Mouse (Mus musculus) embryonic facial prominence, embryonic 12.5 days (tissue): ENCODE measurements around the gene Zglp1. TPM values are rescaled to one million over a fixed set of nuclear protein-coding genes. Genes with fewer than 3 reads are reported as not detected.

Experiments
- ATAC-seq: fragments of 200-750 bp; cut with Nextera tagmentation; 2 replicates; pipeline ENCODE4 v1.8.0; 2017; ENCODE audit not compliant: insufficient number of reproducible peaks, insufficient read depth, low FRiP score, low TSS enrichment
- H3K27ac ChIP-seq: fragments of 300-500 bp; sonication (generic); 2 replicates; pipeline ENCODE4 v1.5.1; 2016; ENCODE audit warnings: mild to moderate bottlenecking
- H3K27me3 ChIP-seq: fragments of 300-500 bp; sonication (generic); 2 replicates; pipeline ENCODE4 v1.6.1; 2016; ENCODE audit warnings: mild to moderate bottlenecking, moderate library complexity
- H3K36me3 ChIP-seq: fragments of 300-500 bp; sonication (generic); 2 replicates; pipeline ENCODE4 v1.6.1; 2016; ENCODE audit warnings: mild to moderate bottlenecking
- H3K4me1 ChIP-seq: fragments of 300-500 bp; sonication (generic); 2 replicates; pipeline ENCODE4 v1.6.1; 2016
- H3K4me2 ChIP-seq: fragments of 300-500 bp; sonication (generic); replicated peaks from 2 replicates; pipeline ENCODE4 v1.6.1; 2016; ENCODE audit warnings: mild to moderate bottlenecking, moderate library complexity
- H3K4me3 ChIP-seq: fragments of 300-500 bp; sonication (generic); 2 replicates; pipeline ENCODE4 v1.5.1; 2016; ENCODE audit warnings: mild to moderate bottlenecking
- H3K9ac ChIP-seq: fragments of 300-500 bp; sonication (generic); 2 replicates; pipeline ENCODE4 v1.6.1; 2016; ENCODE audit warnings: mild to moderate bottlenecking, moderate library complexity
- H3K9me3 ChIP-seq: fragments of 300-500 bp; sonication (generic); 2 replicates; pipeline ENCODE4 v1.6.1; 2016; ENCODE audit warnings: mild to moderate bottlenecking, moderate library complexity
- whole genome bisulfite sequencing: fragments of 180-500 bp; shearing (Covaris S2); methylation state at CpG from one replicate; pipeline ENCODE4 v1.1.7; 2016; 5-methylcytosine and 5-hydroxymethylcytosine counted together
- polyA plus RNA-seq: library from polyadenylated mRNA; unstranded; fragments of >200 nt; fragmentation: Nextera tagmentation; extraction: Ambion mirVana; gene quantifications from 2 replicates; pipeline ENCODE4 v1.2.1, GENCODE M21; 2016

The Zglp1 gene
- polyA plus RNA-seq, 1 experiment from 2014 or later = 0.82 TPM

DNA sequence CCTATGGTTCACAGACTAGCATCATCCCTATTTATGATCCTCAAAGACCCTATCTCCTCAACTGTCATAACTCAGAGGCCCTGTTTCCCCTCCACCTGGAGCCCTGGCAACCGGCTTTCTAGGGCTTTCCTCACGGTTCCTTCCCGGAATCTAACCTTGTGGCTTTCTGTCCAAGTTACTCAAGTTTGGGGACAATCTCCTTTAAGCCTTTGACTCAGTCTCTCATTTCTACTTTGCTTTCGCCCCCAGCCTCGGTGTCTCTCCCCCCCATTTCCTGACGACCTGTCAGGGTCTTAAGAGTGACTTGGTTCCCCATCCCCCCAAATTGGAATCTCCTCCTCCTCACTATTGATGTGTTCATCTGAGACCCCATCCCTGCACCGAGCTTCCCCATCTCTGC, 34.4 kb downstream of the Zglp1 start:
- H3K4me2 ChIP-seq = peak overlapping the region; percentile 92
- H3K4me3 ChIP-seq = peak overlapping the region; percentile 44
- ATAC-seq = no peak
- no peaks in the 10 kb centered on the region for H3K36me3 ChIP-seq
- peaks cover 54% of the 10 kb centered on the region for H3K4me1 ChIP-seq
- H3K27ac ChIP-seq = no peak overlapping the region
- H3K9ac ChIP-seq = no peak overlapping the region
- 1% methylated on average over 7 of the region's 7 CpGs for WGBS
- H3K9me3 ChIP-seq = no peaks in the 10 kb centered on the region
- H3K27me3 ChIP-seq = peaks cover 81% of the 10 kb centered on the region

DNA sequence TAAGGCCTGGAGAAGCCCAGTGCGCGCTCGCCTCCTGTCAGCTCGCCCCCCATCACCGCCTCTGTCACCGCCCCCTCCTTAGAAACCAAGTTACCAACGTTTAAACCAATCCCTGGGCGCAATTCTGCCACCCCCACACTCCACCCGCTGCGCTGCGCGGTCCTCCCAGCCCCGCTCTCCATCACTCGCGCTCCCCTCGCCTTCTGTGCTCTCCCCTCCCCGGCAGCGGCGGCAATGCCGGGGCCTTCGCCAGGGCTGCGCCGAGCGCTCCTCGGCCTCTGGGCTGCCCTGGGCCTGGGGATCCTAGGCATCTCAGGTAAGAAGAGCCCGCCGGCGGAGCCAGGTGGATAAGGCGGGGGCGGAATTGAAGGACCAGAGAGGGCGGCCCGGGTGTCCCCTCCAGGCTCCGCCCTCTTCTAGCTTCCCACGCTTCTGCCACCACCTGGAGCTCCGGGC, 35.0 kb downstream of the Zglp1 start, which contains the start of gene Icam5:
Icam5 (plus strand) TSS at position 178 of the 456 bp plus-strand sequence.
- Histone ChIP-seq H3K9me3 (no peaks in the 10 kb centered on the region), H3K4me2 (peak within 1 kb of the TSS; percentile 92), H3K36me3 (no peaks in the 10 kb centered on the region), H3K4me3 (peak within 1 kb of the TSS; percentile 44), H3K9ac (peak within 1 kb of the TSS; percentile 28), H3K27me3 (peaks cover 79% of the 10 kb centered on the region), H3K27ac (no peak within 1 kb of the TSS), H3K4me1 (peaks cover 49% of the 10 kb centered on the region)
- WGBS = 1% methylated on average over 35 of the region's 35 CpGs
- no peak for ATAC-seq

DNA sequence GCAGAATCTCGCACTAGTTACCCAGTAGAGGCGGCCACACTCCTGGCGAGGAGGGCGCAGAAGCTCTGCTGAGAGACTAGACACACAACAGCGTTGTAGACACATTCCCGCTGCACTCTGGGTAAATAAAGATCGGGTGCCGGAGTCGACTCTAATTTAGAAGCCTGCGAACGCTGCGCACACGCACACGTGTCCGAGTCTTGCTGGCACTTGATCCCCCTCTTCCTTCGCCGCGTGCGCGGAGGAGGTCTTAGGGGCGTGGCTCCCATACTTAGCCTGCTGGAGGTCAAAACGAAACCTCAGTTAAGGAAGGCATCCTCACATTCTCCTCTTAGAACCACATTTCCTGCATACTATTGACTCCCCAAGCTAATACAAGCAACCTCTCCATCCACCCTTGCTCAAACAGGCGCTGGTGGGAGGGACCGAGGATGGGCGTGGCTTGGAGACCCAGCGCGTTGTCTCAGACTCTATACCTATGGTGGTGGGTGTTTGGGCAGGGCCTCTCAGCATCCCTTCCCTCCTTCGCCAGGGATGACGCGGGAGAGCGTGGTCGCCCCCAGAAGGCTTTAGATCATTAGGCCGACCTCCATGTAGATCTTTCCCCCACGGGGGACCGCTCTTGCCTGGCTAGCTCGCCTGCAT, 35.5 kb downstream of the Zglp1 start:
- under 1% methylated on average over 36 of the region's 36 CpGs for WGBS
- Histone ChIP-seq H3K4me2 (peak overlapping the region; percentile 92), H3K4me3 (peak overlapping the region; percentile 44), H3K4me1 (peaks cover 45% of the 10 kb centered on the region), H3K27ac (no peak overlapping the region), H3K36me3 (no peaks in the 10 kb centered on the region), H3K9ac (peak overlapping the region; percentile 28; the same call in 1 of the 2 replicates), H3K9me3 (no peaks in the 10 kb centered on the region), H3K27me3 (peaks cover 76% of the 10 kb centered on the region)
- peak; percentile 38; the same call in 1 of the 2 replicates for ATAC-seq

DNA sequence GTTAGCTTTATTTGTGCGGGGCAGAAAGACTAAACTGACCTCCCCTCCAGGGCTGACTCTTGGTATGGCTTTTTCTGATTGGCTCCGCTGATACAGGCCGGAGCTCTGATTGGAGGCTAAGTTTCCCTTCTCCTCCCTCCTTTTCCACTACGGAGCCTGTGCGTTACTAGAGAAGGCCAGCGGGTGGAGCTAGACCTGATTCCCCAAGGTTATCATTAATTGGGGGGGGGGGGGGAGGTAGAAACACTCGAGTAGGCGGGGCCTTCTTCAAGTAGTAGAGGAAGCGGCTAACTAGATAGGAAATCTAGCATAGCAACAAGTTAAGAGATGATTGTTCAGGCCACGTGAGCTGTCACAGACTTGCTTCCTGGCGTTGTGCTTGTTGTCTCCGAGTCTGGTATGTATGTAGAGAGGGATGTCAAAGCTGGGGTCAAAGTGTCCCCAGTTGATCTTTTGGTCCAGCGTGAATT, 36.1 kb downstream of the Zglp1 start:
- ATAC-seq = no peak
- under 1% methylated on average over 13 of the region's 13 CpGs for WGBS
- no peaks in the 10 kb centered on the region for H3K9me3 ChIP-seq
- H3K27me3 ChIP-seq = peaks cover 71% of the 10 kb centered on the region
- H3K9ac ChIP-seq = no peak overlapping the region
- no peak overlapping the region for H3K27ac ChIP-seq
- H3K4me3 ChIP-seq = peak overlapping the region; percentile 44
- no peaks in the 10 kb centered on the region for H3K36me3 ChIP-seq
- H3K4me1 ChIP-seq = peaks cover 45% of the 10 kb centered on the region
- H3K4me2 ChIP-seq = peak overlapping the region; percentile 92

DNA sequence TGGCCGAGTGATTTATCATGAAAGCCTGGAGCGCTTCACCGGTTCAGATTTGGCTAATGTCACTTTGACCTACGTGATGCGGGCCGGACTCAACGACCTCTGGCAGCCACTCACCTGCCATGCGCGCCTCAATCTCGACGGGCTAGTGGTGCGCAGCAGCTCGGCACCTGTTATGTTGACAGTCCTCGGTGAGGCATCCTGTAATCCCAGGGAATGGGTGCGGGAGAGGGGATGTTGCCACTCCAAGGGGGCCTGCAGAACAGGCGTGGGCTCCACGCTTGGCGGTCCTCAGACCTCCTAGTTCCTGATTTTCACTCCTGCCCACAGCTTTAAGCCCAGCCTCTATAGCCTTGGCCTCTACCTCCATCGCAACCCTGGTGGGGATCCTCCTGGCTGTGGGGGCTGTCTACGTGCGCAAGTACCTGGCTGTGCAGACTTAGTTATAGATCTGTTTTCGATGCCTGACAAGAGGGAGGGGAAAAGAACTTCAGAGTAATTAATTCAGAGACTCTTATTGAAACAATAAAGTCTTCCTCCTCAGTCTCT, 36.8 kb downstream of the Zglp1 start:
- Histone ChIP-seq H3K36me3 (no peaks in the 10 kb centered on the region), H3K9ac (no peak overlapping the region), H3K4me3 (peak overlapping the region; percentile 44), H3K27ac (no peak overlapping the region), H3K4me2 (peak overlapping the region; percentile 92), H3K9me3 (no peaks in the 10 kb centered on the region), H3K4me1 (peaks cover 45% of the 10 kb centered on the region), H3K27me3 (peaks cover 64% of the 10 kb centered on the region)
- WGBS = 20% methylated on average over 22 of the region's 22 CpGs
- no peak for ATAC-seq

DNA sequence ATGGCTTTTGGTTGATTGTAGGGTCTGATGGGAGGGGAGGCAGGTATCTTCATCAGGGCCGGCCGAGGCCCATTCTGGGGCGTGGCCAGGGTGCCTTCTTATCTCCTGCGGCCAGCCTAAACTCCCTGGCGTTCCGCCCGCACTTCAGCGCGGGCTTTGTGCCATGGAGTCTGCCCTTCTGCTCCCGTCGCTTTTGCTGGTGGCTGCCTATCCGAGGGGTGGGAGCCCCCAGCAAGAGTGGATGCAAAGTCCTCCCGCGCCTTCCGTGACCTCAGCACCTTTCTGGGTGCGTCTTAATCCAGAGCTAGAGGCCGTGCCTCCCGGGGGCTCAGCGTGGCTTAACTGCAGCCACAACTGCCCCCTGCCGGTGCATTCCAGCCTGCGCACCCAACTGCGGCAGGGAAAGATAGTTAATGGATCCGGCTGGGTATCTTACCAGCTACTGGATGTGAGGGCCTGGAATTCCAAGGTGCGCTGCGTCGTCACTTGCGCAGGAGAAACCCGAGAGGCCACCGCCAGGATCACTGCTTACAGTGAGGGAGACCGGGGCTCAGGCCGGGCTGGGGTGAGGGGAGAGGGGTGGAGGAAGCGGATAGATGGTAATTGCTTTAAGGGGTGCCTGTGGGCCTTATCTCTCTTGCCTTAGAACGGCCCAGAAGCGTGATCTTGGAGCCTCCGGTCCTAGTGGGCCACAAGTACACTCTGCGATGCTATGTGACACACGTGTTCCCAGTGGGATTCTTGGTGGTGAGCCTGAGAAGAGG, 37.4 kb downstream of the Zglp1 start, which contains the start of gene Icam4:
Icam4 (plus strand) TSS at position 83 of the 764 bp plus-strand sequence.
- Histone ChIP-seq H3K4me3 (peak within 1 kb of the TSS; percentile 31), H3K27me3 (peaks cover 57% of the 10 kb centered on the region), H3K4me2 (peak within 1 kb of the TSS; percentile 92), H3K4me1 (peaks cover 42% of the 10 kb centered on the region), H3K9me3 (no peaks in the 10 kb centered on the region), H3K27ac (no peak within 1 kb of the TSS), H3K36me3 (no peaks in the 10 kb centered on the region), H3K9ac (peak within 1 kb of the TSS; percentile 43; the same call in 1 of the 2 replicates)
- ATAC-seq = no peak
- 4% methylated on average over 37 of the region's 37 CpGs for WGBS

DNA sequence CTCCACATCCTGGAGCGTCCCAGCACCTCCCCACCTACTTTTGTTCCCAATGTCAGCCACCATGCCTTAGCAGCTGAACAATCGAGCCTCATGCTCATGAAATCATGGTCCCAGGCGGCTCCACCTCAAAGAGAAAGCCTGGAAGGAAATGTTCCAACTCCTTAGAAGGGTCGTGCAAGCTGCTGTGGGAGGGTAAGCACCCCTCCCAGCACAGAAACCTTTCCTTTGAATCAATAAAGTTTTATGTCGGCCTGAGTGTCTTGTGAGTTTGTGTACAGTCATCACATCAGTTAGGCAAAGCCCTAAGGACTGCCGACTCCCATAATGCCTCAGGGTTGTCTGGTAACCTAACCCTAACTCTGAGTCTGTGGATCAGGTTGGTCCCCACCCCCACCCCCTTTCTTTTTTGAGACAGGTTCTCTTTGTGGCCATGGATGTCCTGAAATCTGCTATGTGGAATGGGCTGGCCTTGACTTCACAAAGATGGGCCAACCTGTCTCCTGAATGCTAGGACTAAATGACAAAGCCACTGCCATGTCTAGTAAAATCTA, 38.3 kb downstream of the Zglp1 start:
- Histone ChIP-seq H3K27me3 (peaks cover 51% of the 10 kb centered on the region), H3K4me2 (no peak overlapping the region), H3K9ac (no peak overlapping the region), H3K36me3 (no peaks in the 10 kb centered on the region), H3K27ac (no peak overlapping the region), H3K4me1 (peaks cover 39% of the 10 kb centered on the region), H3K9me3 (no peaks in the 10 kb centered on the region), H3K4me3 (no peak overlapping the region)
- no peak for ATAC-seq
- WGBS = 59% methylated on average over 6 of the region's 6 CpGs

DNA sequence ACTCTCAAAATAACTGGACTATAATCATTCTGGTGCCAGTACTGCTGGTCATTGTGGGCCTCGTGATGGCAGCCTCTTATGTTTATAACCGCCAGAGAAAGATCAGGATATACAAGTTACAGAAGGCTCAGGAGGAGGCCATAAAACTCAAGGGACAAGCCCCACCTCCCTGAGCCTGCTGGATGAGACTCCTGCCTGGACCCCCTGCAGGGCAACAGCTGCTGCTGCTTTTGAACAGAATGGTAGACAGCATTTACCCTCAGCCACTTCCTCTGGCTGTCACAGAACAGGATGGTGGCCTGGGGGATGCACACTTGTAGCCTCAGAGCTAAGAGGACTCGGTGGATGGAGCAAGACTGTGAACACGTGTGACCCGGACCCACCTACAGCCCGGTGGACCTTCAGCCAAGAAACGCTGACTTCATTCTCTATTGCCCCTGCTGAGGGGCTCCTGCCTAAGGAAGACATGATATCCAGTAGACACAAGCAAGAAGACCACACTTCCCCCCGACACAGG, 39.1 kb downstream of the Zglp1 start:
- no peak overlapping the region for H3K4me2 ChIP-seq
- no peak for ATAC-seq
- H3K27ac ChIP-seq = no peak overlapping the region
- H3K4me3 ChIP-seq = no peak overlapping the region
- H3K9me3 ChIP-seq = no peaks in the 10 kb centered on the region
- WGBS = 58% methylated on average over 8 of the region's 8 CpGs
- H3K4me1 ChIP-seq = peaks cover 33% of the 10 kb centered on the region
- peaks cover 43% of the 10 kb centered on the region for H3K27me3 ChIP-seq
- H3K36me3 ChIP-seq = no peaks in the 10 kb centered on the region
- H3K9ac ChIP-seq = no peak overlapping the region

DNA sequence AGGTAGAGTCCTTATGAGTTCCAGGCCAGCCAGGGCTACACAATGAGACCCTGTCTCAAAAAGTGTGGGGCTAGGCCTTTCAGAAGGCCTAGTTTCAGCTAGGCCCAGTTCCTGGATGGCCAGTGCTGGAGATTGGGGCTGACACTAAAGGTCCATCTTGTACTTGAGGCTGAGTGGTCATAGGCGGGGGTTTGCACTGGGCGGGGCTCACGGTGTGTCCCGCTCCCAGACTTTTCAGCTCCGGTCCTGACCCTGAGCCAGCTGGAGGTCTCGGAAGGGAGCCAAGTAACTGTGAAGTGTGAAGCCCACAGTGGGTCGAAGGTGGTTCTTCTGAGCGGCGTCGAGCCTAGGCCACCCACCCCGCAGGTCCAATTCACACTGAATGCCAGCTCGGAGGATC, 40.0 kb downstream of the Zglp1 start:
- H3K4me3 ChIP-seq = no peak overlapping the region
- H3K27ac ChIP-seq = no peak overlapping the region
- H3K9me3 ChIP-seq = no peaks in the 10 kb centered on the region
- peaks cover 33% of the 10 kb centered on the region for H3K27me3 ChIP-seq
- peaks cover 24% of the 10 kb centered on the region for H3K4me1 ChIP-seq
- no peak for ATAC-seq
- H3K36me3 ChIP-seq = no peaks in the 10 kb centered on the region
- no peak overlapping the region for H3K9ac ChIP-seq
- H3K4me2 ChIP-seq = no peak overlapping the region
- WGBS = 85% methylated on average over 12 of the region's 12 CpGs

DNA sequence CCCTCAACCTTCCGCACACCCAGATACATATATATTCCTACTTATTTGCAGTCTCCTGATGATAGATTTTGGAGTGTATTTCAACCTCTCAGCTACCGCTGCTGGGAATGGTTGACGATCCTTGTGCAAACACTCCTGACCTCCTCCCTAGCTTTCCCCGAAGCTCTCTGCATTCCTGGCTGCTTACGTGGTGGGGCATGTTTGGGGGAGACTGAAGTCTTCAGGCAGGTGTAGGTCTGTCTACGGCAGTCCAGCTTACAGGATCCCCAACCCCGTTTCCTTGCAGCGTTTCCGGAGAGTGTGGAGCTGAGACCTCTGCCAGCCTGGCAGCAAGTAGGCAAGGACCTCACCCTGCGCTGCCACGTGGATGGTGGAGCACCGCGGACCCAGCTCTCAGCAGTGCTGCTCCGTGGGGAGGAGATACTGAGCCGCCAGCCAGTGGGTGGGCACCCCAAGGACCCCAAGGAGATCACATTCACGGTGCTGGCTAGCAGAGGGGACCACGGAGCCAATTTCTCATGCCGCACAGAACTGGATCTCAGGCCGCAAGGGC, 41.6 kb downstream of the Zglp1 start:
- WGBS = 63% methylated on average over 19 of the region's 19 CpGs

DNA sequence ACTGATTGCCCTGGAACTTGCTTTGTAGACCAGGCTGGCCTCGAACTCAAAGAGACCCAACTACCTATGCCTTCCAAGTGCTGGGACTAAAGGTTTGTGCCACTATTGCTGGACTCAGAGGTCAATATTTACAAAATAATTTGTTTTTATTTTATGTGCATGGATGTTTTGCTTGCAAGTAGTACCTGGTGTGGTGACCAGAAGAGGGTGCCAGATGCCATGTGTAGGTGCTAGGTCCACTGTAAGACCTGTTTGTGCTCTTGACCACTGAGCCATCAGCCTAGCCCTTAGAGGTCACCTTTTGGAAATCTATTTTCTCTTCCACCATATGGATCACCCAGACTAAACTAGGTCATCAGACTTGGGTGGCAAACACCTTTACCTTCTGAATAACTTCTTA, 44.2 kb downstream of the Zglp1 start:
- Histone ChIP-seq H3K36me3 (no peaks in the 10 kb centered on the region), H3K27me3 (peaks cover 17% of the 10 kb centered on the region)
- WGBS = 90% methylated on average over 1 of the region's 1 CpGs

More for the DNA sequence above, 41.6 kb downstream of the Zglp1 start:
- Histone ChIP-seq H3K4me3 (no peak overlapping the region), H3K4me2 (no peak overlapping the region), H3K4me1 (peaks cover 13% of the 10 kb centered on the region), H3K27me3 (peaks cover 29% of the 10 kb centered on the region), H3K9ac (no peak overlapping the region), H3K36me3 (no peaks in the 10 kb centered on the region), H3K27ac (no peak overlapping the region), H3K9me3 (no peaks in the 10 kb centered on the region)
- ATAC-seq = no peak

More for the DNA sequence above, 44.2 kb downstream of the Zglp1 start:
- Histone ChIP-seq H3K4me1 (no peaks in the 10 kb centered on the region), H3K4me2 (no peak overlapping the region), H3K27ac (no peak overlapping the region), H3K4me3 (no peak overlapping the region), H3K9me3 (no peaks in the 10 kb centered on the region), H3K9ac (no peak overlapping the region)
- ATAC-seq = no peak
